Mouse (Mus musculus) CH12.LX (cell line): ENCODE data around the gene Dennd1a. TPM values are rescaled to one million over a fixed set of nuclear protein-coding genes. Genes with fewer than 3 reads are reported as not detected.

Experiments used
- DNase-seq: peaks from one replicate; pipeline ENCODE4 v3.0.0-alpha.2; 2013; ENCODE audit errors: extremely low read depth
- H3K27ac ChIP-seq: 2 replicates; pipeline ENCODE4 v1.5.1; 2012; ENCODE audit warnings: low read depth, mild to moderate bottlenecking, control low read depth, moderate library complexity; ENCODE audit not compliant: insufficient read depth
- H3K27me3 ChIP-seq: replicated peaks from 2 replicates; pipeline ENCODE3; 2012; ENCODE audit warnings: inconsistent platforms
- H3K36me3 ChIP-seq, 2 experiments: replicated peaks in 1 of 2; 2 replicates each; pipeline versions ENCODE3 to v1.6.1; 2012; ENCODE audit warnings: inconsistent platforms in 1 of 2, low read length in 1 of 2, mild to moderate bottlenecking in 1 of 2, mixed read lengths in 1 of 2, moderate library complexity in 1 of 2; ENCODE audit not compliant: control insufficient read depth in 1 of 2, insufficient read depth in 1 of 2
- H3K4me1 ChIP-seq, 2 experiments: 2 replicates each; pipeline ENCODE4 v1.6.1; 2012; ENCODE audit warnings: inconsistent platforms in 1 of 2, moderate library complexity in 1 of 2; ENCODE audit not compliant: insufficient read depth in 2 of 2, control insufficient read depth in 1 of 2
- H3K4me2 ChIP-seq: 2 replicates; pipeline ENCODE4 v1.6.1; 2012; ENCODE audit warnings: low read depth, mild to moderate bottlenecking, control low read depth; ENCODE audit not compliant: poor library complexity, insufficient read depth, severe bottlenecking
- H3K4me3 ChIP-seq, 3 experiments: fragments of 150-350 bp in 1 of 3; sonication (generic) in 1 of 3; replicated peaks in 1 of 3; 2 replicates each; pipeline versions ENCODE3 to v1.5.1; 2011 to 2012; ENCODE audit warnings: low read depth in 2 of 3, low read length in 2 of 3, mild to moderate bottlenecking in 2 of 3, moderate library complexity in 2 of 3, control low read depth in 1 of 3, improper control_type of control experiment in 1 of 3, inconsistent platforms in 1 of 3, mixed read lengths in 1 of 3; ENCODE audit not compliant: poor library complexity in 1 of 3
- H3K79me2 ChIP-seq: replicated peaks from 2 replicates; pipeline ENCODE4 v1.6.1; 2012; ENCODE audit warnings: mild to moderate bottlenecking, moderate library complexity; ENCODE audit not compliant: control insufficient read depth, poor library complexity, insufficient read depth, severe bottlenecking; ENCODE audit errors: extremely low read depth
- H3K9ac ChIP-seq: 2 replicates; pipeline ENCODE4 v1.6.1; 2012; ENCODE audit warnings: low read depth, mild to moderate bottlenecking, control low read depth, moderate library complexity; ENCODE audit not compliant: insufficient read depth
- H3K9me3 ChIP-seq: replicated peaks from 2 replicates; pipeline ENCODE3; 2012; ENCODE audit warnings: low read length, inconsistent platforms, mixed read lengths
- CHD1 ChIP-seq: IDR thresholded peaks from 2 replicates; pipeline ENCODE4 v1.6.1; 2012; ENCODE audit warnings: low read depth, low read length, improper control_type of control experiment, inconsistent platforms
- CHD2 ChIP-seq: IDR thresholded peaks from 2 replicates; pipeline ENCODE4 v1.6.1; 2011; ENCODE audit warnings: low read length, improper control_type of control experiment
- E2F4 ChIP-seq: IDR thresholded peaks from 2 replicates; pipeline ENCODE4 v1.6.1; 2011; ENCODE audit warnings: low read depth, low read length, improper control_type of control experiment; ENCODE audit not compliant: insufficient replicate concordance
- ETS1 ChIP-seq: conservative IDR thresholded peaks from 2 replicates; pipeline ENCODE4 v1.6.1; 2012; ENCODE audit warnings: low read depth, mild to moderate bottlenecking, inconsistent platforms, low read length, improper control_type of control experiment, moderate library complexity
- HCFC1 ChIP-seq: IDR thresholded peaks from 2 replicates; pipeline ENCODE4 v1.6.1; 2012; ENCODE audit warnings: low read depth, mild to moderate bottlenecking, inconsistent platforms, low read length, improper control_type of control experiment
- IRF4 ChIP-seq: IDR thresholded peaks from 2 replicates; pipeline ENCODE4 v1.6.1; 2014; ENCODE audit warnings: low read depth, mild to moderate bottlenecking, inconsistent platforms, low read length, improper control_type of control experiment
- JUN ChIP-seq: IDR thresholded peaks from 2 replicates; pipeline ENCODE4 v1.6.1; 2011; ENCODE audit warnings: low read depth, mild to moderate bottlenecking, low read length, improper control_type of control experiment, moderate library complexity; ENCODE audit not compliant: insufficient read depth
- MAX ChIP-seq: IDR thresholded peaks from 2 replicates; pipeline ENCODE4 v1.6.1; 2011; ENCODE audit warnings: low read length, improper control_type of control experiment
- MXI1 ChIP-seq: IDR thresholded peaks from 2 replicates; pipeline ENCODE4 v1.6.1; 2011; ENCODE audit warnings: mild to moderate bottlenecking, low read depth, low read length, improper control_type of control experiment
- MYC ChIP-seq: IDR thresholded peaks from 2 replicates; pipeline ENCODE4 v1.6.1; 2011; ENCODE audit warnings: low read depth, mild to moderate bottlenecking, improper control_type of control experiment, low read length
- NRF1 ChIP-seq: IDR thresholded peaks from 2 replicates; pipeline ENCODE4 v1.6.1; 2014; ENCODE audit warnings: low read depth, mild to moderate bottlenecking, inconsistent platforms, low read length, improper control_type of control experiment, moderate library complexity
- PAX5 ChIP-seq: IDR thresholded peaks from 2 replicates; pipeline ENCODE4 v1.6.1; 2012; ENCODE audit warnings: low read length, inconsistent platforms, mixed read lengths
- POLR2A ChIP-seq: IDR thresholded peaks from 2 replicates; pipeline ENCODE4 v1.6.1; 2011; ENCODE audit warnings: low read depth, mild to moderate bottlenecking, improper control_type of control experiment, low read length
- POLR2AphosphoS2 ChIP-seq: IDR thresholded peaks from 2 replicates; pipeline ENCODE4 v1.6.1; 2011; ENCODE audit warnings: low read depth, low read length, improper control_type of control experiment
- RAD21 ChIP-seq: IDR thresholded peaks from 2 replicates; pipeline ENCODE4 v1.6.1; 2011; ENCODE audit warnings: low read depth, mild to moderate bottlenecking, low read length, improper control_type of control experiment, moderate library complexity
- RCOR1 ChIP-seq: conservative IDR thresholded peaks from 2 replicates; pipeline ENCODE4 v1.6.1; 2012; ENCODE audit warnings: low read depth, mild to moderate bottlenecking, inconsistent platforms, low read length, improper control_type of control experiment
- SIN3A ChIP-seq: IDR thresholded peaks from 2 replicates; pipeline ENCODE4 v1.6.1; 2012; ENCODE audit warnings: low read length, improper control_type of control experiment, inconsistent platforms
- TCF12 ChIP-seq: IDR thresholded peaks from 2 replicates; pipeline ENCODE4 v1.6.1; 2014; ENCODE audit warnings: low read depth, mild to moderate bottlenecking, inconsistent platforms, low read length, improper control_type of control experiment
- USF2 ChIP-seq: conservative IDR thresholded peaks from 2 replicates; pipeline ENCODE4 v1.6.1; 2011; ENCODE audit warnings: low read depth, low read length, improper control_type of control experiment
- ZC3H11A ChIP-seq: IDR thresholded peaks from 2 replicates; pipeline ENCODE4 v1.6.1; 2012; ENCODE audit warnings: low read depth, mild to moderate bottlenecking, inconsistent platforms, low read length, improper control_type of control experiment
- ZKSCAN1 ChIP-seq: IDR thresholded peaks from 2 replicates; pipeline ENCODE4 v1.6.1; 2012; ENCODE audit warnings: low read depth, inconsistent platforms, low read length, improper control_type of control experiment, borderline replicate concordance
- dilution Hi-C: fragments of 300-500 bp; cut with MboI; formaldehyde crosslinking; loops from 2 replicates; pipeline ENCODE4 v1.14.3; 2020; ENCODE audit warnings: low sequenced_read_pairs; ENCODE audit not compliant: extremely low pct_unique_long_range_greater_than_20kb, extremely low pct_ligation_motif_present
- in situ Hi-C: fragments of 300-500 bp; cut with MboI; formaldehyde crosslinking; loops from 3 replicates; pipeline ENCODE4 v1.14.3; 2019; ENCODE audit warnings: low sequenced_read_pairs, low pct_ligation_motif_present, low pct_unique_long_range_greater_than_20kb, mixed read lengths
- polyA plus RNA-seq: library from polyadenylated mRNA; unstranded; fragments of >175 nt; gene quantifications from 2 replicates; pipeline ENCODE4 v1.2.1, GENCODE M21; 2012; ENCODE audit warnings: low read depth; ENCODE audit not compliant: insufficient read length
- total RNA-seq, 2 experiments: library from RNA; depleted of rRNA; stranded (reverse); fragments of 300-350 nt in 1 of 2; fragments of >200 nt in 1 of 2; gene quantifications; 2 replicates each; pipeline ENCODE4 v1.2.3; 2012 to 2014

Dennd1a gene
- total and polyA plus RNA-seq, 3 experiments: 2.7 to 7.3 (median 4.3) TPM

DNA sequence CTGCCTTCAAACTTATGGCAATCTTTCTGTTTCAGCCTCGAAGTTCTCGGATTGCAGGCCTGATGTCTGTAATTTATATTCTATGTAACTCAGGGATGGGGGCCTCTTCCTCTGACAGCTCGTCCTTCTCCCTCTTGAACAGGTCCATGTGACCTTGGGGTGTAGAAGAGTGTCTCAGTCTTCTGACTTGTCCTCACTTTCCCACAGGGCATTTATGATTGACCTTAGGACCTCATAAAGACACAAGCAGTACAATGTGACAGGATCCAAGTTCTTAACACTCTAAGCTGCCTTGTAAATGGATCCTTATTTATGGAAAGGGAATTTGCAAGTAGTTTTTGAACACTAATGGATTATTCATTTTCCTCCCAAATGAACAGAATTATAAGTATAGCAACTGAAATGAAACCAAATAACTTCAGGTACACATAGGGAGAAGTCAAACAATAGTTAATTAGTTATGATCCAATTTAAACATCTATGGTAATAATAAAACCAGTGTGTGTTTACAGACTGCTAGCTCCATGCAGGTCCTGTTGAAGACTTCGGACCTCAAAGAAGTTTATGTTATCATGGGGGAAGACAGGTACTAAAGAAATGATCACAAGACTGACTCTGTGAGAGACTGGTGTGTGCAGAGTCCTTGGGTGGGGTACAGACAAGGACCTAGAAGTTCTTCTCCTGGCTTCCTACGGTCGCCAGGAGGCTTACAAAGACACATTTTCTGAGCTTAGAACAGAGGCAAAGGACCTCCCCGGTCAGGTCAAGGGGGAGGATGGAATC lies 448.8 kb downstream of the Dennd1a start:
- in situ Hi-C loops: no loop called here
- no peaks in the 10 kb centered on the region for H3K9me3 ChIP-seq
- no peak for DNase-seq
- dilution Hi-C loops: no loop called here
- peaks cover 0 to 30% of the 10 kb centered on the region in 2 experiments; a peak in 2 of 4 replicates for H3K4me1 ChIP-seq
- H3K27me3 ChIP-seq: no peaks in the 10 kb centered on the region
- no peak overlapping the region for H3K27ac ChIP-seq
- H3K36me3 ChIP-seq: peaks cover 0 to 18% of the 10 kb centered on the region in 2 experiments
- no peak overlapping the region for H3K9ac ChIP-seq
- TF ChIP-seq E2F4 (no peak), IRF4 (no peak), PAX5 (no peak), ZKSCAN1 (no peak), MXI1 (no peak), JUN (no peak)
- no peaks in the 10 kb centered on the region for H3K79me2 ChIP-seq
- no peak overlapping the region for H3K4me2 ChIP-seq
- H3K4me3 ChIP-seq: no peak overlapping the region

GRCm38 (mm10) chr2:37837542-37837941 lies 449.6 kb downstream of the Dennd1a start:
- in situ Hi-C loops: no loop called here
- H3K4me1 ChIP-seq: peaks cover 0 to 27% of the 10 kb centered on the region in 2 experiments; a peak in 2 of 4 replicates
- H3K4me3 ChIP-seq: no peak overlapping the region
- DNase-seq: no peak
- H3K4me2 ChIP-seq: no peak overlapping the region
- H3K36me3 ChIP-seq: peaks cover 0 to 19% of the 10 kb centered on the region in 2 experiments
- H3K79me2 ChIP-seq: no peaks in the 10 kb centered on the region
- no peak overlapping the region for H3K9ac ChIP-seq
- no peak for TF ChIP-seq HCFC1
- TF ChIP-seq MYC: no peak
- no peak for TF ChIP-seq CHD1
- no peak for TF ChIP-seq NRF1
- no peak for TF ChIP-seq MAX
- no peak for TF ChIP-seq TCF12
- no peak for TF ChIP-seq RCOR1
- TF ChIP-seq SIN3A: no peak
- TF ChIP-seq ZC3H11A: no peak
- TF ChIP-seq CHD2: no peak
- TF ChIP-seq RAD21: no peak
- TF ChIP-seq USF2: no peak
- TF ChIP-seq IRF4: no peak
- no peak for TF ChIP-seq POLR2A
- no peak for TF ChIP-seq POLR2AphosphoS2
- TF ChIP-seq ETS1: no peak
- no peak for TF ChIP-seq MXI1
- TF ChIP-seq ZKSCAN1: no peak
- no peaks in the 10 kb centered on the region for H3K9me3 ChIP-seq
- no peak overlapping the region for H3K27ac ChIP-seq
- no peaks in the 10 kb centered on the region for H3K27me3 ChIP-seq
- dilution Hi-C loops: no loop called here
